Mouse (Mus musculus): ENCODE data around the gene Ckmt1. TPM values are rescaled to one million over a fixed set of nuclear protein-coding genes. Genes with fewer than 3 reads are reported as not detected.

Ckmt1 gene
- polyA plus RNA-seq, 1 experiment from 2014 or later: 0.75 TPM

DNA sequence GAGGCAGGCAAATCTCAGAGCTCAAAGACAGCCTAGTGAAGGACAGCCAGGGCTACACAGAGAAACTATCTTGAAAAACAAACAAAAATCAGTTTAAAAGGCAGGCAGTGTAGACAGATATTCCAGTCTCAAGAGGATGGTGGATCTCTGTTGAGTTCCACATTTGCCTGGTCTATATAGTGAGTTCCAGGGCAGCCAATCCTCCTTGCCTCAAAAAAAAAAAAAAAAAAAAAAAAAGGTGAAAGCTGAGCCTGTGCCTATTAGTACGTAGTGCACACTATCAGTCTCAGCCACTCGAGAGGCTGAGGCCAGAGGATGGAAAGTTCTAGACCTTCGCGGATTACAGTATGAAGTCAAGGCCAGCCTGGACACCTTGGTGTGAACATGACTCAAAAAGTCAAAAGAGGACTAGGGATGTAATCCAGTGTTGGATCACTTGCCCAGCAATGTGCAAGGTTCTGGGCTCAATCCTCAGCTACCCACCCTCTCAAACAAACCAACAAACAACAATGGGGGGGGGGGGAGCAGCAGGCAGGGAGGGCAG is 55.4 kb downstream of the Ckmt1 start:
- no peak for TF ChIP-seq CTCF (IDR thresholded peaks at IDR 0.05; ENCODE audit: low read depth)
- ATAC-seq (ENCODE audit: insufficient read depth): peak; percentile 7
- no peaks in the 10 kb centered on the region for H3K9me3 ChIP-seq (ENCODE audit: low read depth, low read length)
- H3K27me3 ChIP-seq (ENCODE audit: insufficient read depth, low read length): no peaks in the 10 kb centered on the region
- H3K4me2 ChIP-seq: peak overlapping the region; percentile 78
- peak overlapping the region; percentile 99 for H3K27ac ChIP-seq (ENCODE audit: low read depth)
- peak overlapping the region; percentile 99 for H3K4me3 ChIP-seq (ENCODE audit: low read depth, low read length)
- H3K9ac ChIP-seq: peak overlapping the region; percentile 100
- H3K36me3 ChIP-seq (ENCODE audit: insufficient read depth): peaks cover 19% of the 10 kb centered on the region
- H3K4me1 ChIP-seq (ENCODE audit: insufficient read depth): peaks cover 4% of the 10 kb centered on the region; the same call in 1 of the 2 replicates
- 7% methylated on average over 4 of the region's 4 CpGs for WGBS
- peak; percentile 52 for DNase-seq

Other genes starting within 250 kb of the Ckmt1 start
- not detected in 2 replicates for gene Tgm7, start 247.9 kb upstream of the Ckmt1 start, polyA plus RNA-seq (2014; fragmentation: Nextera tagmentation; extraction: Ambion mirVana)
- 18.8 and 21.4 TPM in 2 replicates for gene Adal, start 217.3 kb upstream of the Ckmt1 start, polyA plus RNA-seq (2014; fragmentation: Nextera tagmentation; extraction: Ambion mirVana)
- 21.6 and 21.8 TPM in 2 replicates for gene Lcmt2, start 217.1 kb upstream of the Ckmt1 start, polyA plus RNA-seq (2014; fragmentation: Nextera tagmentation; extraction: Ambion mirVana)
- gene Tubgcp4, start 187.1 kb upstream of the Ckmt1 start, polyA plus RNA-seq (2014; fragmentation: Nextera tagmentation; extraction: Ambion mirVana): 51.9 and 58.0 TPM in 2 replicates
- gene Zscan29, start 186.6 kb upstream of the Ckmt1 start, polyA plus RNA-seq (2014; fragmentation: Nextera tagmentation; extraction: Ambion mirVana): 9.7 and 10.8 TPM in 2 replicates
- 55.5 and 73.6 TPM in 2 replicates for gene Trp53bp1, start 86.3 kb upstream of the Ckmt1 start, polyA plus RNA-seq (2014; fragmentation: Nextera tagmentation; extraction: Ambion mirVana)
- 5.5 and 5.7 TPM in 2 replicates for gene Map1a, start 68.1 kb upstream of the Ckmt1 start, polyA plus RNA-seq (2014; fragmentation: Nextera tagmentation; extraction: Ambion mirVana)
- gene Ppip5k1, start 2.3 kb upstream of the Ckmt1 start, polyA plus RNA-seq (2014; fragmentation: Nextera tagmentation; extraction: Ambion mirVana): 10.5 and 10.8 TPM in 2 replicates
- 0.24 TPM in 1 of 2 replicates, not detected in the other for gene Strc, start 29.5 kb downstream of the Ckmt1 start, polyA plus RNA-seq (2014; fragmentation: Nextera tagmentation; extraction: Ambion mirVana)
- gene Pdia3, start 56.1 kb downstream of the Ckmt1 start, polyA plus RNA-seq (2014; fragmentation: Nextera tagmentation; extraction: Ambion mirVana): 628 and 649 TPM in 2 replicates
- gene Catsper2, start 56.1 kb downstream of the Ckmt1 start, polyA plus RNA-seq (2014; fragmentation: Nextera tagmentation; extraction: Ambion mirVana): 2.0 and 2.6 TPM in 2 replicates
- gene Ell3, start 86.6 kb downstream of the Ckmt1 start, polyA plus RNA-seq (2014; fragmentation: Nextera tagmentation; extraction: Ambion mirVana): 9.0 and 10.4 TPM in 2 replicates
- 488 and 525 TPM in 2 replicates for gene Serf2, start 91.5 kb downstream of the Ckmt1 start, polyA plus RNA-seq (2014; fragmentation: Nextera tagmentation; extraction: Ambion mirVana)
- 87.4 and 97.0 TPM in 2 replicates for gene Hypk, start 95.6 kb downstream of the Ckmt1 start, polyA plus RNA-seq (2014; fragmentation: Nextera tagmentation; extraction: Ambion mirVana)
- 0.47 TPM in 1 of 2 replicates, not detected in the other for gene Serinc4, start 99.1 kb downstream of the Ckmt1 start, polyA plus RNA-seq (2014; fragmentation: Nextera tagmentation; extraction: Ambion mirVana)
- 47.9 and 51.2 TPM in 2 replicates for gene Mfap1b, start 116.4 kb downstream of the Ckmt1 start, polyA plus RNA-seq (2014; fragmentation: Nextera tagmentation; extraction: Ambion mirVana)
- 24.7 and 25.6 TPM in 2 replicates for gene Mfap1a, start 149.0 kb downstream of the Ckmt1 start, polyA plus RNA-seq (2014; fragmentation: Nextera tagmentation; extraction: Ambion mirVana)
- 10.2 and 10.4 TPM in 2 replicates for gene Wdr76, start 149.0 kb downstream of the Ckmt1 start, polyA plus RNA-seq (2014; fragmentation: Nextera tagmentation; extraction: Ambion mirVana)